Mouse (Mus musculus) erythroid progenitor cell, adult 5-6 weeks (primary cell): ENCODE measurements around the gene Pea15a. TPM values are rescaled to one million over a fixed set of nuclear protein-coding genes. Genes with fewer than 3 reads are reported as not detected.

Source experiments
- ATAC-seq: replicated peaks from 2 replicates; pipeline ENCODE4 v1.8.0; 2016; ENCODE audit warnings: moderate number of reproducible peaks, mild to moderate bottlenecking, moderate TSS enrichment, inconsistent platforms; ENCODE audit not compliant: poor library complexity, low FRiP score, severe bottlenecking
- total RNA-seq, 2 experiments: library from RNA; stranded (forward) in 1 of 2; stranded (reverse) in 1 of 2; fragments of 150-400 nt in 1 of 2; fragments of 186-747, 209-891 nt in 1 of 2; gene quantifications; 2 replicates each; pipeline versions ENCODE4 v1.2.3 to v1.2.4; 2015 to 2017; ENCODE audit warnings: low replicate concordance in 2 of 2

Gene Pea15a
- total RNA-seq, 2 experiments from 2014 or later: 6.0 to 12.2 TPM

GRCm38 (mm10) chr1:172205741-172206087, 890 bp downstream of the Pea15a start:
- ATAC-seq: no peak

DNA sequence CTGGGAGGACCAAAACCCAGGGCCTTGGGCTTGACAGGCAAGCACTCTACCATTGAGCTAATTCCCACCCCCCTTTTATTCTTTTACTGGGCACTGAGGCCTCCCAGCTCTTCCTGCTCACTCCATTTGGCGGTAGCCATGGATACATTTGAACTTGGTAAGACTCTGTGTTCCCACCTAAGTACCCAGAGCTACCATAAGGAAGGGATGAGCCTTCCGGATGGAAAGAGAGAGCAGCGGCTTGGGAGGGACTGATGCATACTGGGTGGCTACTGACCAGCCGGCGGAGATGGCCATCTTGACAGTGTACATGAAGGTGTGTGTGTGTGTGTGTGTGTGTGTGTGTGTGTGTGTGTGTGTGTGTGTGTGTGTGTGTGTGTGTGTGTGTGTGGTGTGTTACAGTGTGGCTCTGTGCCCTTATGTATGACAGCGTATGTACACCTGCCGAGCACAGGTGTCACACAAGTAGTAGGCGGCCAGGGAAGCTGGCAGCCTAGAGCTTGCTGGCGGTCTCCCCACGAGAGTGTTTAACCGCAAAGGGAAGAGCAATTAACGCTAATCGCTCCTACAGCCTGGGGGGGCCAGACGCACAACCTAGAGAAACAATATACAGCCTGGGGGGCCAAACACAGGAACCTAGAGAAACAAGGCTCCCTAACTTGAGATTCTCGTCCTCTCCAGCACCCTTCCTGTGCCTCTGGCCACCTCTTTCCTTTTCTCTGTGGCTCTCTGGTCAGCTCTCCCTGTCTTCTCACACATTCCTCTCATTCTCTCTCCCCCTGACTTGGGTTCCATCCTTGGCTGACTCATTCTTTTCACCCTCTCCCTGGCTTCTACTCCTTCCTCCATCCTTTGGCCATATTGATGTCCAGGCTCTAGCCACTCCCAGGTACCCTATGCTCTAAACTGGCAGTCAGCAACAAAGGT, 1.5 kb downstream of the Pea15a start:
- no peak for ATAC-seq

DNA sequence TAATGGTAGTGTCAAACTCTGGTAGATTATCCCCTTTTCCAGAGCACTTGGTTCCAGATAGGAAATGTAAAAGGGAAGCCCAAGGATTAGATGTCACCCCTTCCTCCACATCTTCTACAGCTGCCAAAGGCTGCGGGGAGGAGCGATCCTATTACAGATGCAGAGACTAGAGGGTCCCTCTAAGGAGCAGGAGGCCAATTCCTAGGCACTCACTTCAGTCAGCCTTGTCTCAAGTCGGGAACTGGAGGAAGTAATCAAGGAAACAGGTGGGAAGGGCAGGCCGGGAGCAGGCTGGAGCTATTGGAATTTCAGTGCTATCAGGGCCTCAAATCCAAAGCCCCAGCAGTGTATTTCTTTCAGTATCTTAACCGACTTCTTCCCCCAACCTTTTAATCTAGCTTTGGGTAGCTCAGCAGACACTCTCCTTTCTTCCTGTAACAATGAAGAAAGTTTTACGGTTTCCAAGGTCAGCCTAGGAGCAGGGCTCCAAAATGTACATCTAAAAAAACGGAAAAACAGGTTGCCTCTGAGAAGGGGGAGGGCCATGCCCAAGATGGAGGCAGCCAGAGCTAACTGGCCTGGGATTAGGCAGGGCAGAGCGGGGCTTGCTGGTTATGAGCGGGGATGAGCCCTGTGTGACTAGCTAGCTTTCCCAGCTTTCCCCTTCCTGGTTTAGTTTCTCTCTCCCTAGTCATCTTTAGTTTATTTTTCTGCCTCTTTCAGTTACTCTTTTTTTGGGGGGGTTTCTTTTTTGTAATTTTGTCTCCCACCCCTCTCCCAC, 2.4 kb downstream of the Pea15a start:
- no peak for ATAC-seq

DNA sequence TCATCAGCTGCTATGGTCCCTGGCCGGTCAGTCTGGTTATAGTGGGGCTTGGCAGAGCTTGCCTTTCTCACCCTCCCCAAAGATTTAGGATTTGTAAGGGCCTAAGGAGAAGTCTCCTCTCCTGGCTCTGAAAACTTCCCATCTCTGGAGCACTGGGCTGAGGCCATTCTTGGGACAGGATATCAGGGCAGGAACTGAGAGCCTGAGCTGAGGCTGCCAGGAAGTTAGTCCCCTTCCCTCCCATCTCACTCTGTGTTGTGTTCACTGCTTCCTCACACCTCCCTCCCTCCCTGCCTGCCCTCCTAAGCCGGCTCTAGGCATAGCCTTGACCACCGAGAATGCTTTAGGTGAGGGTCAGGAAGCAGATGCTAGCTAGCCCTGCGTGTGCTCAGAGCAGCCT, 3.0 kb downstream of the Pea15a start:
- ATAC-seq: no peak

DNA sequence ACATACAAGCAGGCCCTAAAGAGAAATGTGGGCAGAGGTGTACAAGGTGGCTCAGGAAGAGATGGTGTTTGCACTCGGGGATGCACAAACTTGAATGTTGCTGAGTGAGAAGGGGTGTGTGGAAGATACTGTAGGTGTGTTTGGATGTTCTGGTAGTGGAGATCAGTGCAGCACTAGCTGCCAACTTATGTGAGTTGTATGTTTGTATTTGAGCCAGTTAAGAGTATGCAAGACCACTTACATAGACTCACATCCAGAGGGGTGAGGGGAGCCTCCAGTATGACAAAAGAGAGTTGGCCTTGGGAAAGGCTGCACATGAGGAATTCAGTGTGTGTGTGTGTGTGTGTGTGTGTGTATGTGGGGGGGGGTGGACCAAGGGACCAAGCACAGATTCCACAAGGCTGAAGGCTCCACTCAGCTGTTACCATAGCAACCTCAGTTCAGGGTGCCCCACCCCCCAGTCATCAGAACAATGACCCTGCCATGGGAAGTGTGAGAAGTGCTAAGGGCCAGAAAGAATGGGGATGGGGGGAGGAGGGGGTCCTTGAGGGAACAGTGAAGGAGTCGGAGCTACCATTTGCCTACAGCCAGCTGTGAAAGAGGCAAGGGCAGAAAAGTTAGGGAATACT, 3.6 kb downstream of the Pea15a start:
- ATAC-seq: no peak

DNA sequence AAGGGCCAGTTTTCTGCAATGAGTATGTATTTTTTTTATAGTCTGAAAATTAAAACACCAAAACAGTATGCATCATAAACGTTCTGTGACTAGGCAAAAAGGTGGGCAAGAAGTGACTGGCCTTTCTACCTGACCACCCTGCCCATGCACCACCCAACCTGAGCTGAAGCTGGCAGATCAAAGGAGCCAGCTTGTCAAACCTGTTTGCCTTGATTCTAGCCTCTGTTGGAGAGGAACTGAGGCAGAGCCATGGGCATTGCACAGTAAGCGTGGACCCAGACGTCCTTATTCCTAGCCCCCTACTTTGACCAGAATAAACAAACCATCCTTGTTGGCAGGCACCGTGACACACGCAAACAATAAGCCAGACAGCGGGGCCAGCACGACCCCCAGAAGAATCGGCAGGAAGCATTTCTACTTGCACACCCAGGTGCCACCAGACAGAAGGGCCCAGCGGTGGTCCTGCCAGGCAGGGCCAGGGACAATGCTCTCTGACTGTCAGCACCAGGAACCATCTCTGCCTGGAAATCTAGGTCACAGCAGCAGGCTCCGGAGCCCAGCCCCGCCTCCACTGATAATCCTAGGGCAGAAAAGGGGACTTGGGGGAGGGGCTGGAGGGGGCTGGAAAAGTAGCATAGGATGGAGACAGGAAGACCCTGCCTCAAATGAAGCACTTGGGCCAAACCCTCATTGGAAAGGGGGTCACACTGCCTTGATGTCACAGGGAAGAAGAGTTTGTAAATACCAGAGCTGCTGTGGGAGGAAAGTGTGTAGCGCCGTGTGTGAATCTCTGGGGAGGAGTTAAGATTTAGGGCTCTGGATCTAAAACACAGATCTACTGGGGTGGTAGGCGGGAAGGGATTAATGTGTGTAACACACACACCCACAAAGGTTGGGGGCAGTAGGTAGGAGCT, 4.4 kb downstream of the Pea15a start:
- no peak for ATAC-seq

- no peak for ATAC-seq
Observed at GRCm38 (mm10) chr1:172200871-172201447, 5.6 kb downstream of the Pea15a start.

GRCm38 (mm10) chr1:172200161-172200560, 6.4 kb downstream of the Pea15a start:
- no peak for ATAC-seq

- no peak for ATAC-seq
Observed at GRCm38 (mm10) chr1:172198996-172199395, 7.6 kb downstream of the Pea15a start.

GRCm38 (mm10) chr1:172198316-172198715, 8.3 kb downstream of the Pea15a start:
- ATAC-seq: no peak

DNA sequence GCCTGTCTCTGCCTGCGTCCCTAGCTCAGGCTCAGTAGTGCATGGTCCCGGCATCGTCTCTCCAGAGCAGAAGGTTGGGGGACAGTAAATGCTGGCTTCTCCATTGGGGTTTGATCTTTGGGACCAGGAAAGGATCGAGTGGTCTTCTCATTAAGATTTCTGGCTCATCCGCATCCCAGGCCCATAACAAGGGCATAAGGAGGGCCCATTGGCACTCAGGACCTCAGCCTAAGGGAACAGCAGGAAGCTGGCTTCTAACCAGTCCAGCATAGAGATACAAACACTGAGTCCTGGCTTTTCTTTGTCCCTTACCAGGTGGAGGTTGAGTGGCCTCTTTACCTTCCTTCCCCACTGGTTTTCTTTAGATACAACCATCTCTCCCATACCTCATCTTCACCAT, 8.8 kb downstream of the Pea15a start:
- ATAC-seq: no peak

- no peak for ATAC-seq
Observed at GRCm38 (mm10) chr1:172197146-172197545, 9.5 kb downstream of the Pea15a start.

DNA sequence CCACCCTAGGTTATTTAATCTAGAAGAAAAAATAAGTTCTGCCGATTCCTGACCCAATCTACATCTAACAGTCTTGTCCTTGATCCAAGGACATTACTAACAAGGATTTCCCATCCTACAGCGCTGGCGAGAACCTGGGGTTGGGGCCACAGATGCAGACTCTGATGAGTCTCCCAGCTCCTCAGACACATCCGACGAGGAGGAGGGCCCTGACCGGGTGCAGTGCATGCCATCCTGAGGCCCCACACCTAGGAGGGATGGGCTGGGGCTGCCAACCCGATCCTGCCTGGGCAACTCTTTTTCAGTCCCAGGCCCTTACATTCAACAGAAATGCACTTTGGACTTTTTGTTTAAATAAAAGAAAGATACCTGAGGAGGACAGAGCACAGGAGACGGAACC, 12.2 kb downstream of the Pea15a start:
- no peak for ATAC-seq

DNA sequence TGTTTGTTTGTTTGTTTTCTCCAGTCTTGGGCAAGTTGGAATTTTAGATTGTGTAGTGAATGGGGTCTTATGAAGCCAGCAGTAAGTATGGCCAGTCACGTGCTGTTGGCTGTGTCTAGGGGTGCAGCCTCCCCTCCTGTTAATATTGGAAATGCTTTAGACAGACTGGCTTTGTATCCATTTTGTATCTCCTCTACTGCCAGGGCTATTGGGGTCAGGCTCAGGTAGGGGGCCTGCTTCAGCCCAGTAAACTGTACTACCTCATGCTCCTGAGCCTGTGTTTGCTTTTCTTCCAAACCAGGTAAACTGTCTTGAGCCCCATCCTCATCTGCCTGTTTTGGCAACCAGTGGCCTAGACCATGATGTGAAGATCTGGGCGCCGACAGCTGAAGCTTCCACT, 14.4 kb downstream of the Pea15a start:
- ATAC-seq: no peak

GRCm38 (mm10) chr1:172191578-172191977, 15.0 kb downstream of the Pea15a start:
- no peak for ATAC-seq

- peak; percentile 61; the same call in 1 of the 2 replicates for ATAC-seq
Observed at GRCm38 (mm10) chr1:172188891-172189290, 17.7 kb downstream of the Pea15a start.

GRCm38 (mm10) chr1:172186401-172187289, 20.0 kb downstream of the Pea15a start:
- no peak for ATAC-seq

DNA sequence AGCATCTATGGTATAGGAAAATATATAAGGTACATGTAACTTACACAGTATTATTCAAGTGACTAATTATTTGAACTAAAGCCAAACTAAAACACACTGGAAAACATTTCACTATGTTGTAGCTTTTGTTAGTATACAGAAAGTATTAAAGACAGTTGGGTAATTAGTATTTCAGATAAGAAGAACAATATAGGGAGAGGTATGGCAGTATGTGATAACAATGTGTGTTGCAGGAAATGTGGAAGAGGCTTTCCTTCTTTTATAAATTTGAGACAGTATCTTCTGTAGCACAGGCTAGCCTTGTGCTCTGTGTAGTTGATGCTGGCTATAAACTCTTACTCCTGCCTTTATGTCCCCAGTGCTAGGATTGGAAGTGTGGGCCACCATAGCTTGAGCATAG, 22.7 kb downstream of the Pea15a start:
- ATAC-seq: no peak
